Mouse (Mus musculus) heart, adult 8-10 months (tissue): ENCODE results near the gene Akt1. TPM values are rescaled to one million over a fixed set of nuclear protein-coding genes. Genes with fewer than 3 reads are reported as not detected.

ENCODE experiments used
- DNase-seq: peaks from one replicate; pipeline ENCODE4 v3.0.0; 2022; ENCODE audit warnings: low spot score
- total RNA-seq, 4 experiments: library from RNA; stranded (reverse); gene quantifications; 2 replicates each; pipeline ENCODE4 v1.2.4; 2022

Gene Akt1
- total RNA-seq, 4 experiments from 2014 or later: 161 to 195 (median 179) TPM

DNA sequence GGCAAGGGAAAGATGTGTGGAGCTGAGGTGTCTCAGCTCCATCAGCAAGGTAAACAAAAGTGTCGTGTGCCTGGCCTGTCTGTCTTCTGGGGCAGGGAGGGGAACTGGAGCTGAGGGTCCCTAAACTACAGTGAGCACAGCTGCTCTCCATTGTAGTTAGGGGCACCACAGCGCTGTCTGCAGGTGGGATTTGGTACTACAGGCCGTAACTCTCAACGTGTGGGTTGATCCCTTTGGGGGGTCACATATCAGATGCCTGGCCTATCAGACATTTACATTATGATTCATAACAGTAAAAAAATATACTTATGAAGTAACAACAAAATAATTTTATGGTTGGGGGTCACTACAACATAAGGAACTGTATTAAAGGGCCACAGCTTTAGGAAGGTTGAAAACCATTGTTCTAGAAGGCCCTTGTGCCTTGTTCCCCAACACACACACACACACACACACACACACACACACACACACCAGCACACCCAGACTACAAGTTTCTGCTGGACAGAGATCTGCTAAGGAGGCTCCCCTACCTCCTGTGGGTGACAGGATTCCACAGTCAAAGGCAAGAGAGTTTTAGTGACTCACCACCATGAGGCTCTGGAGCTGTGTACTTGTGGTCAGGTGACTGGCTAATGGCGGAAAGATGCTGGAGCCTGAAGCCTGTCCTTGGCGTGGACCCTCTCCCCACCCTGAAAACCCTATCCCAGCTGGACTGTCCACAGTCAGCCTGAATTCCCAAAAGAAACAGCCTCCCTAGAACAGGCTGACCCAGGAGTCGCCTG lies 47.4 kb downstream of the Akt1 start:
- DNase-seq: no peak

DNA sequence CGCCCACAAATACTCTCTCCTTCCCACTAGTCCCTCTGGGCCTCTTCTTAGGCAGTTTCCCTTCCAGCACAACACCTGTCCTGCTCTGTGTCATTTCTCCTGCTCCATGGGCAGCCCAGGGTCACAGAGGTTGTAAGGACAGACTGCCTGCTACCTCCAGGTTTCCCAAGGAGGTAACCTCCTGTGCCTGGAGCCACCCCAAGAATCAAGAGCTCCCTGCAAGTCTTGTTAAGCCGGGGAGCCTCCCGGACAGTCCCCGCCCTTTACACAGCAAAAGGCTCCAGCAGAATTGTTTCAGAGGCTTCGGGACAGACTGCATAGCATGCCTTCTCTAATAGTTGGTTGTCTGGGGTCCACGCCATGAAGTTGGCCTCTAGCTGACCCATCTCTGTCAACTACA lies 48.2 kb downstream of the Akt1 start:
- no peak for DNase-seq

DNA sequence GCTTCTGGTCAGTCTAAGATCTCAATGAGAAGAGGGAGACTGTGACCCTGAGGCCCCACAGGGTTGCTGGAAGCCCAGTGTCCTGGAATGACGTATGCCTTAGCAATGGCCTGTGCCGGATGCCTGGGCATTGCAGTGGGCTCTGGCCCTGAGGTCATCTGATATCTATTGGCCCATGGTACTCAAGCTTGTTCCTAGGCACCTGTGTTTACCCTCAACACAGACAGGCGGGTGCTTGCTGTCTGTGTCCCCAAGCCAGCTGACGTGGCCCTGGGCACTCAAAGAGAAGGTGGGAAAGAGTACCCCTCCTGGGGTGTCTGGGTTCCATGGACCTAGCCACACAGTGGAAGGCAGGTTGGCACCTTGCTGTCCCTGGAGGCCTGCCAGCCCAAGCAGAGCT lies 49.0 kb downstream of the Akt1 start:
- DNase-seq: no peak

- DNase-seq: peak; percentile 66
Measured at GRCm38 (mm10) chr12:112623742-112624141, 50.9 kb downstream of the Akt1 start.

- DNase-seq: no peak
Measured at GRCm38 (mm10) chr12:112621900-112622299, 52.8 kb downstream of the Akt1 start.

- no peak for DNase-seq
Measured at GRCm38 (mm10) chr12:112620354-112621061, 54.2 kb downstream of the Akt1 start.

- DNase-seq: peak; percentile 54
Measured at GRCm38 (mm10) chr12:112619686-112620353, 54.9 kb downstream of the Akt1 start, which contains the start of gene Adssl1. Gene Adssl1 (plus strand): TSS chr12:112620045.

GRCm38 (mm10) chr12:112618981-112619685 lies 55.6 kb downstream of the Akt1 start:
- DNase-seq: peak; percentile 63

- DNase-seq: peak; percentile 58
Measured at GRCm38 (mm10) chr12:112617898-112618380, 56.7 kb downstream of the Akt1 start.

- no peak for DNase-seq
Measured at GRCm38 (mm10) chr12:112617184-112617583, 57.5 kb downstream of the Akt1 start.

GRCm38 (mm10) chr12:112616668-112617067 lies 58.0 kb downstream of the Akt1 start:
- DNase-seq: no peak

GRCm38 (mm10) chr12:112609031-112609430 lies 65.7 kb downstream of the Akt1 start:
- DNase-seq: no peak

DNA sequence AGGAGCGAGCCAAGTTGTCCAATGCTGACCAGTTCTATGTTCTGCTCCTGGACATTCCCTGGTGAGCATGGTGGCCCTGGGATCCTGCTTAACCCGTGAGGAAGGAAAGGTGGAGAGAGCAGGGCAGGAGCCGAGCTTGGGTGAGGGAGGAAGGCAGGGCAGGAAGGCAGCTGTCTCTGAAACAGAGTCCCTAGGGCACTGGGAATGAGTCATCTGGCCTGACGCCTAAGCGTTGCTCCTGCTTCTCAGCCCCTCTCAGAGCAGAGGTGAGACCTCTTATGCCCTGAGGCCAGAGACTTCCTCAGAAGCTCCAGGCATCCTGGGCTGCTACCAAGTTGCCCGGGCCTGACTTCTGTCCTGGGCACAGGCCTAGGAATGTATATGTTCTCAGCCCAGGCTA lies 67.7 kb downstream of the Akt1 start:
- no peak for DNase-seq

GRCm38 (mm10) chr12:112605766-112606165 lies 68.9 kb downstream of the Akt1 start:
- DNase-seq: peak; percentile 73

DNA sequence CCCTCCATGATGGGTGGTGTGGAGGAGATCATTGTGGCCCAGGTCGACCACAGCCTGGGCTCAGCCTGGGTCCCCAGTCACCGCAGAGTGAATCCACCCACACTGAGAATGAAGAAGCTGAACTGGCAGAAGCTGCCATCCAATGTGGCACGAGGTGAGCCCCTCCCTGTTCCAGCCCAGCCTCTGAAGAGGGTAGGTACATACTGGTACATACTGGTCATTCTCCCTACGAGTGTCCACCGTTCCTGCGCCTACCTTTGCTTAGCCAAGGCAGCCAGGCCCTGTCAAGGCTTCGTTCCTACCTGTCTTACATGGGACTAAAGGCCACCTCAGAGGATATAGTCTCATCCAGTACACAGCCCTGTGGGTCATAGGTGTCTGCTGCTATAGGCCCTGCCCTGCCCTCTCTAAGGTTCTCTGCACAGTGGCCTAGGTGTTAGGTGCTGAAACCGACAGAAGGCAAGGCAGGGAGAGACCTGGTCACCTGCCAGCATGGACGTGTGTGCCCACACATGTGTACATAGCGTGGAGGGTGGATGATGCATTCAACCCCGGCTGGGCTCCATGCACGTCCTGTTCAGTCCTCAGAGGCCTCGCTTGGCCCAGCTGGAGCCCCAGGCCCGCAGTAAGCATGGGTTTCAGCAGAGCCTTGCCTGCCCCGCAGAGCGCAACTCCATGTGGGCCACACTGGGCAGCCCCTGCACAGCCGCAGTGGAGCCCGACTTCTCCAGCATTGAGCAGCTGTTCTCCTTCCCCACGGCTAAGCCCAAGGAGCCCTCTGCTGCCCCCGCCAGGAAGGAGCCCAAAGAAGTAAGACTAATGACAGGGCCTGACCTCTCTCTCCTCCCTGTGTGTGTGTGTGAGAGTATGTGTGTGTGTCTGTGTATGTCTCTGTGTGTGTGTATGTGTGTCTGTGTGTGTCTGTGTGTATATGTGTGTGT lies 69.7 kb downstream of the Akt1 start:
- no peak for DNase-seq

DNA sequence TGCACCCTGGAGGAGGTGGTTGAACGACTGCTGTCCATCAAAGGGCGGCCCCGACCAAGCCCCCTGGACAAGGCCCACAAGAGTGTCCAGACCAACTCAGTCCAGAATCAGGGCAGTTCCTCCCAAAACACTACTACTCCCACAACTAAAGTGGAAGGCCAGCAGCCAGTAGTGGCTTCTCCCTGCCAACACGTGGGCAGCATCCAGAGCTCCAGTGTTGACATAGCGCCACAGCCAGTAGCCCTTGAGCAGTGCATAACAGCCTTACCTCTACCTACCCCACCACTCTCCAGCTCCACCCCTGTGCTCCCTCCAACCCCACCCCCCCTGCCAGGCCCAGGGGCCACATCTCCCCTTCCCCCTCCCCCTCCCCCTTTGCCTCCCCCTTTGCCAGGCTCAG lies 70.7 kb downstream of the Akt1 start:
- DNase-seq: no peak
